Mouse (Mus musculus): ENCODE data around the gene Reps1.
"Not testable (repeated sequence)": the region's sequence is repeated elsewhere in the genome, so short reads cannot be mapped to it uniquely, and the experiment has no call there.

Gene Reps1

GRCm38 (mm10) chr10:18064606-18065228, 9.1 kb downstream of the Reps1 start:
- no peak for DNase-seq (ENCODE audit: low read depth, low spot score)

GRCm38 (mm10) chr10:18066031-18066439, 10.4 kb downstream of the Reps1 start:
- DNase-seq (ENCODE audit: low read depth, low spot score) = no peak

GRCm38 (mm10) chr10:18067761-18068446, 12.2 kb downstream of the Reps1 start:
- DNase-seq (ENCODE audit: low read depth, low spot score) = no peak

GRCm38 (mm10) chr10:18068880-18069279, 13.2 kb downstream of the Reps1 start:
- no peak for DNase-seq (ENCODE audit: low read depth, low spot score)

- DNase-seq (ENCODE audit: low read depth, low spot score) = no peak
Measured at GRCm38 (mm10) chr10:18069576-18069975, 13.9 kb downstream of the Reps1 start.

- DNase-seq (ENCODE audit: low read depth, low spot score) = no peak
Measured at GRCm38 (mm10) chr10:18070144-18070543, 14.5 kb downstream of the Reps1 start.

GRCm38 (mm10) chr10:18070616-18071015, 15.0 kb downstream of the Reps1 start:
- DNase-seq (ENCODE audit: low read depth, low spot score) = no peak

GRCm38 (mm10) chr10:18072871-18073270, 17.2 kb downstream of the Reps1 start:
- no peak for DNase-seq (ENCODE audit: low read depth, low spot score)

GRCm38 (mm10) chr10:18074383-18075075, 18.9 kb downstream of the Reps1 start:
- no peak for DNase-seq (ENCODE audit: low read depth, low spot score)

GRCm38 (mm10) chr10:18075845-18076244, 20.2 kb downstream of the Reps1 start:
- no peak for DNase-seq (ENCODE audit: low read depth, low spot score)

- DNase-seq (ENCODE audit: low read depth, low spot score) = no peak
Measured at GRCm38 (mm10) chr10:18081536-18081935, 25.9 kb downstream of the Reps1 start.

- DNase-seq (ENCODE audit: low read depth, low spot score) = no peak
Measured at GRCm38 (mm10) chr10:18082772-18083171, 27.1 kb downstream of the Reps1 start.

GRCm38 (mm10) chr10:18090691-18091090, 35.0 kb downstream of the Reps1 start:
- no peak for DNase-seq (ENCODE audit: low read depth, low spot score)

GRCm38 (mm10) chr10:18102166-18102565, 46.5 kb downstream of the Reps1 start:
- no peak for DNase-seq (ENCODE audit: low read depth, low spot score)

- DNase-seq (ENCODE audit: low read depth, low spot score) = no peak
Measured at GRCm38 (mm10) chr10:18107471-18107870, 51.8 kb downstream of the Reps1 start.

- no peak for DNase-seq (ENCODE audit: low read depth, low spot score)
Measured at GRCm38 (mm10) chr10:18110940-18111339, 55.3 kb downstream of the Reps1 start.

GRCm38 (mm10) chr10:18113473-18114093, 57.9 kb downstream of the Reps1 start:
- no peak for DNase-seq (ENCODE audit: low read depth, low spot score)

GRCm38 (mm10) chr10:18118336-18118735, 62.7 kb downstream of the Reps1 start:
- DNase-seq (ENCODE audit: low read depth, low spot score) = no peak

- no peak for DNase-seq (ENCODE audit: low read depth, low spot score)
Measured at GRCm38 (mm10) chr10:18130276-18130675, 74.6 kb downstream of the Reps1 start.

- no peak for DNase-seq (ENCODE audit: low read depth, low spot score)
Measured at GRCm38 (mm10) chr10:18131666-18132650, 76.3 kb downstream of the Reps1 start.

- DNase-seq (ENCODE audit: low read depth, low spot score) = not testable (repeated sequence)
Measured at GRCm38 (mm10) chr10:18138853-18139503, 83.3 kb downstream of the Reps1 start.
